ENCODE assay signal across 11 mouse cellular contexts in the genomic region with DNA sequence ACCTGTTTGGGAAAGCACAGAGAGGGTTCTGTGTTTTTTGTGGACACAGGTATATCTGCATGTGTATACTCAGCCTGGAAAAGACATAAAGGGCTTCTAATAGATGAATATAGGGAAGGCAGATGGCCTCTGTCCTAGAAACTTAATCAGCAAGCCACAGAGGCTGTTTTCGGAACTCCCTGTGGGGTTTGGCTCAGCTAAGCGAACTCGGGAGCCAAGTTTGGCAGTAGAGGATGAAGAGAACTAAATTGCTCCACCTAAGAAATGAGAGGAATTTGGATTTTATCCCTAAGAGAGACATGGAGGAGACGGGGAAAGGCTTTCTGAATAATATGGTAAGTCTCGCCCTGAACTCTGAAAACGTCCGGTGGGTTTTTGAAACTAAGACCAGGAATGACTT. TPM values are rescaled to one million over a fixed set of nuclear protein-coding genes. Genes with fewer than 3 reads are reported as not detected.
DNase-seq lines count a peak whose midpoint lies in the region; ATAC-seq lines count a peak whose summit lies in the region.
"Had no signal": no experiment of that assay in that cellular context is flagged by ENCODE, and none has a peak within 500 bp of the region (broad histone marks: within the 10 kb centered on the region; RNA-seq: fewer than 3 reads in every experiment).

No protein-coding gene starts in this region.

- no peak overlapping the region for H3K9ac ChIP-seq in embryonic facial prominence, embryonic 15.5 days
- H3K9ac ChIP-seq in lung, embryonic 16.5 days (ENCODE audit: low read length) = peak overlapping the region; percentile 29; the same call in 1 of the 2 replicates

- no peaks in the 10 kb centered on the region for H3K27me3 ChIP-seq in embryonic facial prominence, embryonic 15.5 days
- H3K27me3 ChIP-seq in lung, embryonic 16.5 days (ENCODE audit: control insufficient read depth, insufficient read depth, low read depth, low read length) = no peaks in the 10 kb centered on the region

- H3K4me2 ChIP-seq in embryonic facial prominence, embryonic 15.5 days (replicated peaks) = no peak overlapping the region
- peak overlapping the region; percentile 21; the same call in 1 of the 2 replicates for H3K4me2 ChIP-seq in lung, embryonic 16.5 days (ENCODE audit: low read depth, low read length)

- ATAC-seq in embryonic facial prominence, embryonic 15.5 days (ENCODE audit: insufficient number of reproducible peaks, low FRiP score, low TSS enrichment, low read depth) = no peak
- ATAC-seq in lung, embryonic 16.5 days (ENCODE audit: low read depth) = peak; percentile 61

- H3K4me1 ChIP-seq in embryonic facial prominence, embryonic 15.5 days = peaks cover 17% of the 10 kb centered on the region
- H3K4me1 ChIP-seq in lung, embryonic 16.5 days (replicated peaks; ENCODE audit: control insufficient read depth, insufficient read depth, low read length) = peaks cover 25% of the 10 kb centered on the region

- no peaks in the 10 kb centered on the region for H3K36me3 ChIP-seq in embryonic facial prominence, embryonic 15.5 days
- H3K36me3 ChIP-seq in lung, embryonic 16.5 days (ENCODE audit: control insufficient read depth, insufficient read depth, low read length) = no peaks in the 10 kb centered on the region
- H3K36me3 ChIP-seq: G1E had no signal

- DNase-seq in layer of hippocampus, adult 9-11 months = peak; percentile 26
- DNase-seq in layer of hippocampus, postnatal 36 days = no peak
- peak; percentile 88 for DNase-seq in cerebellum, adult 11-12 months
- no peak for DNase-seq in ovary, postnatal 10 days (ENCODE audit: low spot score)
- no peak for DNase-seq in spleen, adult 12 weeks (ENCODE audit: low spot score)
- no peak for DNase-seq in embryo, embryonic 9.5 days (ENCODE audit: extremely low spot score)
- DNase-seq: right cerebral cortex, postnatal 25 days had no signal

- H3K27ac ChIP-seq in embryonic facial prominence, embryonic 15.5 days (replicated peaks) = 0 out of 2 replicates have a peak overlapping the region, but pooled peaks have one; percentile 44
- H3K27ac ChIP-seq in lung, embryonic 16.5 days (ENCODE audit: low read length) = peak overlapping the region; percentile 78

- H3K4me3 ChIP-seq in embryonic facial prominence, embryonic 15.5 days (replicated peaks) = no peak overlapping the region
- H3K4me3 ChIP-seq in lung, embryonic 16.5 days (ENCODE audit: low read length) = no peak overlapping the region; the same call in 1 of the 2 replicates
- H3K4me3 ChIP-seq: myocyte had no signal

- H3K9me3 ChIP-seq in embryonic facial prominence, embryonic 15.5 days (replicated peaks) = no peaks in the 10 kb centered on the region
- H3K9me3 ChIP-seq in lung, embryonic 16.5 days (ENCODE audit: control insufficient read depth, low read length) = no peaks in the 10 kb centered on the region
- H3K9me3 ChIP-seq: G1E had no signal

- 55% methylated on average over 7 of the region's 7 CpGs for WGBS in embryonic facial prominence, embryonic 15.5 days
- WGBS in lung, embryonic 16.5 days = 56% methylated on average over 7 of the region's 7 CpGs

RNA-seq across cellular contexts. Expression of a gene that starts 56.0 kb away (rescaled TPM):
- total RNA-seq in layer of hippocampus, postnatal 36 days (2021) = 10 to 100 TPM; 11.8 to 12.8 TPM
- polyA plus RNA-seq in embryonic facial prominence, embryonic 15.5 days (2015; fragmentation: Nextera tagmentation; extraction: Ambion mirVana) = 6.7 and 8.2 TPM in 2 replicates
- 22.4 and 28.6 TPM in 2 replicates for polyA plus RNA-seq in lung, embryonic 16.5 days (2015; fragmentation: Nextera tagmentation; extraction: Ambion mirVana)

RNA-seq across cellular contexts. Expression of a gene that starts 59.8 kb away (rescaled TPM):
- 1 to 10 TPM; 4.0 to 7.8 TPM for total RNA-seq in layer of hippocampus, postnatal 36 days (2021)
- polyA plus RNA-seq in embryonic facial prominence, embryonic 15.5 days (2015; fragmentation: Nextera tagmentation; extraction: Ambion mirVana) = 22.2 and 30.8 TPM in 2 replicates
- 159 and 191 TPM in 2 replicates for polyA plus RNA-seq in lung, embryonic 16.5 days (2015; fragmentation: Nextera tagmentation; extraction: Ambion mirVana)
- polyA plus RNA-seq: G1E had no signal

Comparison
In these comparisons a context has a peak if more than half of its experiments do, and no peak if none do; other contexts are left out.
1. DNase-seq: peak in layer of hippocampus, adult 9-11 months (single experiment) and cerebellum, adult 11-12 months (single experiment); none in layer of hippocampus, postnatal 36 days (0 of 2), ovary, postnatal 10 days (single experiment), spleen, adult 12 weeks (single experiment) and embryo, embryonic 9.5 days (single experiment).